Mouse (Mus musculus) lung, adult 2 months (tissue): Measurements from ENCODE around the gene Spns2. TPM values are rescaled to one million over a fixed set of nuclear protein-coding genes. Genes with fewer than 3 reads are reported as not detected.
"Not testable (repeated sequence)": the region's sequence is repeated elsewhere in the genome, so short reads cannot be mapped to it uniquely, and the experiment has no call there.

ENCODE experiments used
- DNase-seq: peaks from one replicate; pipeline ENCODE4 v3.0.0; 2022
- H3K4me1 ChIP-seq: fragments of 200-500 bp; 2 replicates; pipeline ENCODE4 v1.6.1; 2011; ENCODE audit warnings: low read length; ENCODE audit not compliant: control insufficient read depth, insufficient read depth
- H3K4me3 ChIP-seq: fragments of 200-500 bp; replicated peaks from 2 replicates; pipeline ENCODE3; 2011; ENCODE audit warnings: low read depth, mild to moderate bottlenecking, control low read depth, low read length; ENCODE audit errors: extremely low read depth
- CTCF ChIP-seq: fragments of 200-500 bp; IDR thresholded peaks from 2 replicates; pipeline ENCODE4 v1.5.1; 2011; ENCODE audit warnings: mild to moderate bottlenecking, low read length, control low read depth; ENCODE audit not compliant: insufficient read depth
- POLR2A ChIP-seq: fragments of 200-500 bp; IDR thresholded peaks from 2 replicates; pipeline ENCODE4 v1.6.1; 2011; ENCODE audit warnings: low read depth, mild to moderate bottlenecking, control low read depth, low read length, borderline replicate concordance; ENCODE audit errors: extremely low read depth
- WGBS: fragments of 180-500 bp; shearing (Covaris S2); methylation state at CpG from one replicate; pipeline ENCODE4 v1.1.7; 2018; 5-methylcytosine and 5-hydroxymethylcytosine counted together
- polyA plus RNA-seq: library from polyadenylated mRNA; depleted of rRNA; stranded (reverse); fragments of >200 nt; gene quantifications from 2 replicates; pipeline ENCODE4 v1.2.3, GENCODE M21; 2012

Spns2 gene
- polyA plus RNA-seq, 1 experiment, result 126 TPM

- H3K4me3 ChIP-seq, result no peak within 1 kb of the TSS
- 59% methylated on average over 11 of the region's 11 CpGs for WGBS
- no peaks in the 10 kb centered on the region for H3K4me1 ChIP-seq
- TF ChIP-seq POLR2A (no peak), CTCF (no peak)
- no peak for DNase-seq
Observed at GRCm38 (mm10) chr11:72434963-72435693, 54.6 kb downstream of the Spns2 start, which contains the start of gene Ggt6. Ggt6 (plus strand) TSS chr11:72435526.

- H3K4me3 ChIP-seq, H3K4me1 ChIP-seq, DNase-seq: not testable (repeated sequence)
- 68% methylated on average over 9 of the region's 9 CpGs for WGBS
Observed at GRCm38 (mm10) chr11:72430311-72431068, 59.2 kb downstream of the Spns2 start.

DNA sequence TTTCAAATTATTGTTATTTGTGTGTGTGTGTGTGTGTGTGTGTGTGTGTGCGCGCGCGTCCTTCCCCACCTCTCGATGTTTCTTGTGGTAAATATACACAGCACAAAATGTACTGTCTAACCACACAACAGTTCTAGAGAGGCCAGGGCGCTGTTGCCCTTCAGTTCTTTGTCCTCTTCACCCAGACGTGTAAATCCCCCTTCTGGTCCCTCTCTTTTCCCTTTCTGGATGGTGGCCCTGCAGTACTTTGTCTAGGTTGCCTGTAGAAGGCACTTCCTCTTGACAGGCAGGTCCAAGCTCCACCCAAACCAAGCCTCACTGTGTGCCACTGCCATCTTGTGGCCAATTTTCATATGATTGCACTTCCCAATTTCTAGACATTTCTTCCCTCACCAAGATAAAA lies 60.4 kb downstream of the Spns2 start:
- DNase-seq, result peak; percentile 72
- Histone ChIP-seq H3K4me1 (no peaks in the 10 kb centered on the region), H3K4me3 (peak overlapping the region; percentile 27)
- no peak for TF ChIP-seq POLR2A
- peak; percentile 95 for TF ChIP-seq CTCF
- 25% methylated on average over 7 of the region's 7 CpGs for WGBS

DNA sequence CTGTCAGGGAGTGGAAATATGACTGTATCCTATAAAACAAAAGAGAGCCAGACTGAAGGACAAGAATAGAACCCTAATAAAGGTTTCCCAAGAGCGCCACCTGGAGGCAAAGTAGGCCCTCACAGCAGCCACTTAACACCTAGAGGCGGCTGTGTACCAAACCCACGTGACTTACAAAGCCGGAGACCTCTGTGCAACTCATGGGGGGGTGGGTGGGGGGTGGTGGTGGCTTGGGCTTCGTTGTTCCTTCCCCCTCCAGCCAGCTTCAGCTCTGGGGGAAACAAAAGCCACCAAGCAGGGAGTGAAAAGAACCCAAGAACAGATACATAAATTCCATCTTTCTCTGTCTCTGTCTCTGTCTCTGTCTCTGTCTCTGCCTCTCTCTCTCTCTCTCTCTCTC lies 61.0 kb downstream of the Spns2 start:
- Histone ChIP-seq H3K4me1 (no peaks in the 10 kb centered on the region), H3K4me3 (no peak overlapping the region)
- DNase-seq, result peak; percentile 82
- TF ChIP-seq POLR2A, result no peak
- peak; percentile 69 for TF ChIP-seq CTCF
- WGBS, result 1% methylated on average over 5 of the region's 5 CpGs

GRCm38 (mm10) chr11:72426884-72427283 lies 62.8 kb downstream of the Spns2 start:
- Histone ChIP-seq H3K4me3 (no peak overlapping the region), H3K4me1 (no peaks in the 10 kb centered on the region)
- no peak for DNase-seq
- no peak for TF ChIP-seq POLR2A
- TF ChIP-seq CTCF, result no peak

GRCm38 (mm10) chr11:72425201-72425600 lies 64.5 kb downstream of the Spns2 start:
- no peak for DNase-seq

GRCm38 (mm10) chr11:72423686-72424085 lies 66.0 kb downstream of the Spns2 start:
- H3K4me3 ChIP-seq, result no peak overlapping the region
- H3K4me1 ChIP-seq, result no peaks in the 10 kb centered on the region
- WGBS, result 69% methylated on average over 4 of the region's 4 CpGs
- TF ChIP-seq CTCF, result no peak
- TF ChIP-seq POLR2A, result no peak
- DNase-seq, result no peak

More at GRCm38 (mm10) chr11:72425201-72425600, 64.5 kb downstream of the Spns2 start:
- TF ChIP-seq CTCF (no peak), POLR2A (no peak)
- no peaks in the 10 kb centered on the region for H3K4me1 ChIP-seq
- H3K4me3 ChIP-seq, result no peak overlapping the region

- DNase-seq, result no peak
- TF ChIP-seq POLR2A, result no peak
- WGBS, result 85% methylated on average over 11 of the region's 11 CpGs
- H3K4me3 ChIP-seq, result no peak overlapping the region
- no peaks in the 10 kb centered on the region for H3K4me1 ChIP-seq
Observed at GRCm38 (mm10) chr11:72421518-72422278, 68.0 kb downstream of the Spns2 start.

- TF ChIP-seq CTCF (no peak), POLR2A (no peak)
- no peak for DNase-seq
- Histone ChIP-seq H3K4me1 (no peaks in the 10 kb centered on the region), H3K4me3 (no peak overlapping the region)
- 88% methylated on average over 6 of the region's 6 CpGs for WGBS
Observed at GRCm38 (mm10) chr11:72420460-72421122, 69.1 kb downstream of the Spns2 start.
